Mouse (Mus musculus) lung, adult 2 months (tissue): ENCODE data around the gene Elavl2. TPM values are rescaled to one million over a fixed set of nuclear protein-coding genes. Genes with fewer than 3 reads are reported as not detected.

Source experiments
- DNase-seq: peaks from one replicate; pipeline ENCODE4 v3.0.0; 2022
- H3K4me1 ChIP-seq: fragments of 200-500 bp; 2 replicates; pipeline ENCODE4 v1.6.1; 2011; ENCODE audit warnings: low read length; ENCODE audit not compliant: control insufficient read depth, insufficient read depth
- H3K4me3 ChIP-seq: fragments of 200-500 bp; replicated peaks from 2 replicates; pipeline ENCODE3; 2011; ENCODE audit warnings: low read depth, mild to moderate bottlenecking, control low read depth, low read length; ENCODE audit errors: extremely low read depth
- CTCF ChIP-seq: fragments of 200-500 bp; IDR thresholded peaks from 2 replicates; pipeline ENCODE4 v1.5.1; 2011; ENCODE audit warnings: mild to moderate bottlenecking, low read length, control low read depth; ENCODE audit not compliant: insufficient read depth
- POLR2A ChIP-seq: fragments of 200-500 bp; IDR thresholded peaks from 2 replicates; pipeline ENCODE4 v1.6.1; 2011; ENCODE audit warnings: low read depth, mild to moderate bottlenecking, control low read depth, low read length, borderline replicate concordance; ENCODE audit errors: extremely low read depth
- WGBS: fragments of 180-500 bp; shearing (Covaris S2); methylation state at CpG from one replicate; pipeline ENCODE4 v1.1.7; 2018; 5-methylcytosine and 5-hydroxymethylcytosine counted together
- polyA plus RNA-seq: library from polyadenylated mRNA; depleted of rRNA; stranded (reverse); fragments of >200 nt; gene quantifications from 2 replicates; pipeline ENCODE4 v1.2.3, GENCODE M21; 2012

The Elavl2 gene
- polyA plus RNA-seq, 1 experiment: 0.09 TPM

DNA sequence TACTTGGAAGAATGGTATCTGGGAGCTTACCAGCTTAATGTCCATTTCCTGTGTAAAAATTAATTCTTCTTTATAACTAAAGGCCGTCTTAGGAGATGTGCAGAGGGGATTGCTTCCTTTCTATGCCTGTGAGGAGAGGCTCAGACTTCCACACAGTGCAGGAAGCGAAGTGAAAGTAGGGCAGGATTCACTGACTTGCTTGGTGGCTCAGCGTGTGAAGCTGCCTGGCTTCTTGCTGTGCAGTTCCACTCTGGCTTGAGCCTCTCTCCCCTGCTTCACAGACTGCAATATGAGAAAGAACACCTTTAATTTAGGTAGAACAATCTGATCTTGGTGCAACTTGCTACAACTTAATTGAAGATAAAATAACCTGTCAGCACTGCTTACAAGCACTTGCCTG lies 172.2 kb downstream of the Elavl2 start:
- WGBS: 77% methylated on average over 3 of the region's 3 CpGs
- no peak for DNase-seq
- no peaks in the 10 kb centered on the region for H3K4me1 ChIP-seq
- no peak overlapping the region for H3K4me3 ChIP-seq
- TF ChIP-seq POLR2A: no peak
- no peak for TF ChIP-seq CTCF

- Histone ChIP-seq H3K4me1 (no peaks in the 10 kb centered on the region), H3K4me3 (no peak overlapping the region)
- TF ChIP-seq POLR2A (no peak), CTCF (no peak)
- WGBS: 77% methylated on average over 4 of the region's 4 CpGs
- DNase-seq: no peak
These were observed 176.8 kb downstream of the Elavl2 start for GRCm38 (mm10) chr4:91223811-91224210.

DNA sequence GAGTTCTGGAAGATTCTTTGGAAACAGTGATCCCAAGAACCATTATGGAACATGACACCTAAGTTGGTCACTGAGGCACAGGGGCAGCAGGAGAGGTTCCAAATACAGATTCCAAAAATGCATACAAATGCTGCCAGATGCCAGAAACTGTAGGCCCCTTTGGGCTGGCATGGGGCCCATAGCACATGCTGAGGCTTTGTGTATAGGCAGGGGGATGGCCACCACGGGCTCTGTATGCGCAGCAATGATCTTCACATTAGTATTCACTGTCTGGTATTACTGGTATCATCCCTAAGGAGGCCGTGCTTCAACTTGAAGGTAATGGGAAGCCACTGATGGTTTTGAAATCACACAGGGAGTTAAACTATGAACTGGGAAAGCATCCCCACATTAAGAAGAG lies 181.3 kb downstream of the Elavl2 start:
- DNase-seq: no peak
- no peak overlapping the region for H3K4me3 ChIP-seq
- no peaks in the 10 kb centered on the region for H3K4me1 ChIP-seq
- WGBS: 80% methylated on average over 3 of the region's 3 CpGs
- no peak for TF ChIP-seq POLR2A
- TF ChIP-seq CTCF: no peak

GRCm38 (mm10) chr4:91213917-91214316 lies 186.7 kb downstream of the Elavl2 start:
- DNase-seq: no peak
- 61% methylated on average over 3 of the region's 3 CpGs for WGBS
- H3K4me1 ChIP-seq: no peaks in the 10 kb centered on the region
- TF ChIP-seq POLR2A (no peak), CTCF (no peak)
- H3K4me3 ChIP-seq: no peak overlapping the region

GRCm38 (mm10) chr4:91208415-91209292 lies 191.9 kb downstream of the Elavl2 start:
- no peaks in the 10 kb centered on the region; the same call in 1 of the 2 replicates for H3K4me1 ChIP-seq
- TF ChIP-seq POLR2A (no peak), CTCF (no peak)
- whole genome bisulfite sequencing: 48% methylated on average over 6 of the region's 6 CpGs
- H3K4me3 ChIP-seq: no peak overlapping the region
- DNase-seq: no peak
